Mouse (Mus musculus): ENCODE measurements at regions not wholly inside any gene's neighbourhood (a gene's known extent, or its start where the extent isn't known, plus 50 kb on each side); places are given as distances from the start of the nearest gene placed in this dataset.

DNA sequence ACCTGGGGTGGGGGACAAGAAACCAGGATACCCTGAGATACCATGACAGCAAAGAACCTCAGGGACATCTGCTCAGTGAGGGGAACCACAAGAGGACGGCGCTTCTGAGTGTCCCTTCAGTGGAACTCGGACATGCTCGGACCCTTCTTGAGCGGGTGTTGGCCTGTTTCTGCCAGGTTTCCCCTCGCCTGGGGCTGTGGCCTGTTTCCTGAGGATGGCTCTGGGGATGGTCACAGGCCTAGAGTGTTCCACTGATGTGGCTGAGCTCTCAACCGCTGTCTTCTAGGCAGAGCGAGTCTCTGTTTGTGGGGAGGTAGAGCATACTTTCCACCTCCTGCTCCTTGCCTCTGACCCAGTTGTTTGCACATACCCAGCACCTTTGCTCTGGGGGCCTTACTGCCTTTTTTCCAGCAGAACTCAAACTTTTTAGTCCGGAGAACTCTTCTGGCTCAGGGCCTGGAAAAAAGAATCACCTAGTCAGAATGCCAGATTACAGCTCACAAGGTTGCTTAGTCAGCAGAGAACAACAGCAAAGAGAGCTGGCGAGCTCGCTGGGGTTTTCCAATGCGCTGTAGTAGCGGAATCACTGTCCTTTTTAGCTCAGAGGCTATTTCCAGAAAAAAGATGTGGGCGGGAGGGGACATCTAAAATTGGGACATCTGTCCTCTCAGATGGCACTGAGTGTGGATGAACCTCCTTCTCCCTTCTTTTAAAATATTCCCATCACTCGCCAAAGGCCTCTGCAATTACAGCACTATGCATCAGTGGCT lies 65.3 kb downstream of the Med10 start:
- no peak for DNase-seq

DNA sequence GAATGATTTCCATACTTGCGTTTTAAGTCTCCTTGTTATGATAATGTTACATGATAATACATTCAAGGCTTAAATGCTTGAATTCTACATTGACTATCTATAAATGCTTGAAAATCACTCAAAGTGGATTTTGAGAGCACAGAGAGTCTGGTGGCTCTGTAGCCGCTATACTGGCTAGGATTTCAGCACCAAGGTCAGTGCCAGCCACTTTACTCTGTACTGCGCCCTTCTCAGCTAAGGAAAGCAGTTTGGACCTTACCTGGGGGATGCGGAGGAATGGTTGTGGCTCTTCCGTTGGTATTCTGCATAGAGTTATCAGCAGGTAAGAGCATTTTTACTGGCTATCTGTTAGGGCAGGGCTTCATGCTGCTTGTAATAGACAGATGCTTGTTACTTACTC lies 94.3 kb downstream of the Med10 start:
- DNase-seq: peak; percentile 12

DNA sequence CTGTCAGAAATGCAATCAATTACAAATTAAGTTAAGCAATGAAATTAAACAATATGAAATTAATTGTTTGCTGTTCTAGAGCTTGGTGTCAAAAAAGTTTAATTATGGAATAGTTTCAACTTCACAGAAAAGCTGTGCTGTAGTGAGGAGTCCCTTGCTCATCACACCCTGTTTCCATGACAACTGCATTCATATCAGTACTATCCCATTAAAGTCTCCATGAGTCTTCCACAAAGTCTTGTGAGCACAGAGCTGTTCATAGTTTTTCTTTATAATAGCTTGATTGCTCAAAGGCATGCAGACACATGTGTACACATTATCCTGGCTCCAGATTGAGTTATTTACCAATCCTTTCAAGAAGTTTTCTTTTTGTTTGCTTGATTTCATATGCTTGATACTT lies 98.9 kb downstream of the Med10 start:
- DNase-seq: no peak

GRCm38 (mm10) chr13:69906802-69907537 lies 104.8 kb downstream of the Med10 start:
- DNase-seq: no peak

DNA sequence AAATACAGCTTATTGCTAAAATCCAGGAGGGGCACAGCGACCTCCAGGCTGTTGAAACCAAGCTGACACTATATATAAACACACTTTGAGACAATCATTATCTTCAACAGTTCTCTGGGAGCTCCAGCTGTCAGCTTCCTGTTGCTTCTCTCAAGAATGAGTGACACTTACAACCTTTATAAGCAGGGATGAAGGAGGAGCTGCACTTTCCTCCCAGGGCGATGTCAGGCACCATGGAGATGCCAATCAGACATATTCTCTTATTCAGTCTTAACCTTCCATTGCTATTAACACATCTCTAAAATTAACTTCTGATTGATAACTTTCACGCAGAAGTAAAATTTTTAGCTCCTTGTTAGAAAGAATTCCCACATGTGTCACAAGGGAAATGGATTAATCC lies 113.6 kb downstream of the Med10 start:
- no peak for DNase-seq

DNA sequence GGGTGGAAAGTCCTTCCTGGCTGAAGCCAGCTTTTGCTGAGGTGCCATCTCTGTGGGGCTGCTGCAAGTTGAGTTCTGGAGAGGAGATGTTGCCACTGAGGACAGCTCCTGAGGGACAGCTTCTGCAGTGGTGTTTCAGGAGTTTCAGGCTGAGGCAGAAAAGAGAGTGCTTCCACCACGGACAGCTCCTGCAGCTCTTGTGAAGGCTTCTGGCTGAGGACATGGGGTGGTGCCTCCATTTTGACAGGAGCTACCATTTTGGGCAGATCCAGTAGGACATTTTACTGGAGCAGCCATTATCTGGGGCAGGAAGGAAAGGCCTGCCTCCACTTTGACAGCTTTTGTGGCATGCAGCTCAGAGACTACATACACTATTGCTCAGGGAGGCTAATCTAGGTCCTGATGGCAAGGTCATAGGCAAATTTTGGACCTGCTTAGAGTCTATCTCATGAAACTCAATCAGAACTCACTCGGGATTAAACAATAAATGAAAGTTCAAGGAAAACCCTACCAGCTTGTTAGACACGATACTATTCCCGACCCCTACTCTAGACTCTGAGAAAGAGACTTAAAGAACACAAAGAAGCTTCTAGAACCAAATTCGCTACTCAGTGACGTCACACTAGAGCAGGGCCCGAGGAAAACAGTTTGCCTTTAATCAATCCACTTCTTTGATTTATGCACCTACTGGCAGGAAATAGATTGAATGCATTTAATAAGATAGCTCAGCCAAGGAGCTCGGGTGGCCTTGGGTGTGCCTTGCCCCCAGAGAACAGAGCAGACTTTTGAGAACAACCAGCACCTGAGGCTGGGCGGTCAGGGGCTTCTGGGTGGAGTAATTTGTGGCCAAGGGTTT lies 130.7 kb downstream of the Med10 start:
- DNase-seq: no peak

- no peak for DNase-seq
Observed at GRCm38 (mm10) chr13:69933551-69933845, 131.3 kb downstream of the Med10 start.

DNA sequence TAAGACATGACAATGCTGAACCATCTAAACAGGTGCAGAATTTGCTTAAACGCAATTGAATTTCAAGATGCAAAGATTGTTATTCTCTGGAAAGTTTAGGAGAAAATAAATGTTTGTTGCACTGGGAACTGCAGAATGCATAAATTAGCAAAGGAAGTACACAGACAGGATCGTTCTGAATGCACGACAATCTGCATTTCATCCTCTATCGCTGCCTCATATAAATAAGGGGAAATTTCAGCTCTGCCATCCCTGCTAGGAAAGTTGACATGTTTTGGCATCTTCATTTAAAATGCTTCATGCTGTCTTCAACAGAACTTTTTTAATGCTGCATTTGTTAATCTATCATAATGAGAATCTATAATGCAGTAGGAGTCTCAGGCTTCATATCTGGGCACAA lies 137.6 kb downstream of the Med10 start:
- DNase-seq: no peak

- DNase-seq: no peak
Observed at GRCm38 (mm10) chr13:69944651-69945050, 142.5 kb downstream of the Med10 start.

GRCm38 (mm10) chr13:69946615-69947014 lies 144.4 kb downstream of the Med10 start:
- DNase-seq: no peak

DNA sequence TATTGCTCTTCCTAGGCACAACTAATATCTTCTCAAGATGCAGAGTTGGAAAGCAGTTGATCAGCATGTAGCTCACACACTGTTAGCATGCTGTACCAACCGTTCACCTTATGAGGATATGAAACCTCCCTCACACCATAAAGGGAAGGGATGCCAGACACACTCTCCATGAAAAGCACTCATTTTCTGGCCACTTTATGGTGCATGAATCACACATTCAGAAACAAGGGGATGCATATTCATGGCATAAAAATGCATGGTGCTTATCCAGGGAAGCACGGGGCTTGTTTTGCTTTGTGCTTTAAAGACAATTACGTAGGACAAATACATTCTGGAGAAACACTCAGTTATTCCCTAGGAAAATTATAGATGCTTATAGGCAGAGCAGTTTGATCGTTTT lies 149.9 kb downstream of the Med10 start:
- DNase-seq: no peak

DNA sequence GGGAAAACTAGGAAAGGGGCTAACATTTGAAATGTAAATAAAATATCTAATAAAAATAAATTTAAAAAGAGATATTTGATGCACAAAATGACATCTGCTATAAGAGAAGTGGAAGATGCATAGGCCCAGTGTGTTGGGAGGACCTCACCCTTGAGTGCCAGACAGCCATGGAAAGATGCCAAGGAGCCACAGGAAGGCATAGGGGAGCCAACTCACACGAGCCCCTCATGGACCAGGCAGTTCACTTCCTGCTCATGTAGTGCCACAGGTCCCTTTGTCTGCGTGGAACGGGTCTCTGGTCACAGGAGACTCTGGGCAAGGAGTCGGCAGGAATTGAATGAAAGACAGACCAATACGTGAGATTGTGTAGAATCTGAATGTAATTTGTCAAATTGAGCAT lies 152.0 kb downstream of the Med10 start:
- no peak for DNase-seq

- no peak for DNase-seq
Observed at GRCm38 (mm10) chr13:69955503-69955902, 153.3 kb downstream of the Med10 start.

DNA sequence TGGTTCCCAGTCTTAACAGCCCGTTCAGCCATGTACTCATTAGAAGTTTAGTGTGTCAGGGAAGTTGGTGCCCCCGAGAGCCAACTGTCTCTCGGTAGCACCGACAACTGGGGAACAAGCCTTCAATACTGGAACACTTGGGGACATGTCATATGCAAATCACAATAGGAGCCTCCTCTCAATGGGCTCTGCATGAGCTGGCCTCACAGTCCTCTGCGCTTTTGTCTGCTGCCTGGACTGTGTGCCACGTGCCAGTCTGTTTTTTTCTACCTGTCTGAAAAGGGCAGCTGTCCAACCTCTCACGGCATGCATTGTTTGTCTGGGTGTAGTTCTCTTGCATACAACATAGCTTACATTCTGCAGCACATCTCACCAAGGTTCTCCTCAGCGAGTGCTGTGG lies 161.7 kb downstream of the Med10 start:
- DNase-seq: no peak

DNA sequence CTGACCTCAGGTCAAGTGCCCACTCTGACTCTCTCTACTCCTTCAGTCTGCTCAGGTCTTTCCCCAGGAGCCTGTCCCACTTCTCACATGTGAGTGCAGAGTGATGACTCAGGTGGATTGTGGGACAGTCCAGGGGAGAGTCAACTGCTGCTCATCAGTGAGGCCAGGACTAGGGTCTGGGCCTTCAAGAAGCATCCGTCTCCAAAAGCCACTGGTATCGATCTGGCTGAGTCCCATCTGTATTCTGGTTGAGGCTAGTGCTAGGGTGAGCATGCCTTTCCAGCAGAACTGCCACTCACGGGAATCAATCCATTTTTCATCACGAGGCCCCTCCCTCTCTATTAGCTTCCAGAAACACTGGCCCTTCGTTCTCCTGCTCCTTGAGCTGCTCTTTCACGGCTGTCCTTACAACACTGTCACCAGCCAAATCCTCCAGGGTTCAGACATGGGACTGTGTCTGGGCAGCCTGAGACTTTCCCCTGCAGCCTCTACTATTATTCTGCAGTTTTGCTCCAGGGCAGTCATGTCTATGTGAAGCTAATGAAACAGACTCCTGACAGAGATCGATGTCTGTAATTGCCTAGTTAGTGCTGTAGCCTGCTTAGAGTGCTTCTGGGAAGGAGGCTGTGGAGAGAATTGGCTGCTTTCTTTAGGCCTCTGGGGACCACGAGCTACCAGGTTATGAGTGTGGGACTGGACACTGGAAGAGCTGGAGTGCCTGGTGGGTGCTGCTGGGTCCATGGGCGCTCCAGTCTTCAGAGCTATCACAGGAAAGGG lies 169.3 kb downstream of the Med10 start:
- no peak for DNase-seq

- DNase-seq: no peak
Observed at GRCm38 (mm10) chr13:69974835-69975234, 172.6 kb downstream of the Med10 start.

GRCm38 (mm10) chr13:69984159-69984558 lies 182.0 kb downstream of the Med10 start:
- DNase-seq: no peak

DNA sequence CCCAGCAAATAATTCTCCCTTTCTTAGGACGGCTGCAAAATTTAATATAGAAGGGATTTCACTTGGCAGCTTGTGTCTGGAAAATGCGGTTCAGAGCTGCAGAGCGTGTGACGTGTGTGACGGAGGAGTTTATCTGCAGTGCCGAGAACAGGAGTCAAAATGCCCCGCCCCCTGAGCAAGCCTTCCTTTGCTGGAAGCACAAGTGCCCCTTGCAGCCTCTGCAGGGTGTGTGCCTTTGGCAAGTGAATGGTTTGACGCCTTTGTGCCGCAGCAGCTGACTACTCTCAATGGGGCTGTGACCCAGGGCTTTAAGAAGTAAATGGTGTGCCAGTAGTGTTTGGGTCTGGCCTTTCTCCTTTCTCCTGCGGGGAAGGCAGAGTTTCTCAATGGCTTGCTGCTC lies 185.0 kb downstream of the Med10 start:
- DNase-seq: no peak

DNA sequence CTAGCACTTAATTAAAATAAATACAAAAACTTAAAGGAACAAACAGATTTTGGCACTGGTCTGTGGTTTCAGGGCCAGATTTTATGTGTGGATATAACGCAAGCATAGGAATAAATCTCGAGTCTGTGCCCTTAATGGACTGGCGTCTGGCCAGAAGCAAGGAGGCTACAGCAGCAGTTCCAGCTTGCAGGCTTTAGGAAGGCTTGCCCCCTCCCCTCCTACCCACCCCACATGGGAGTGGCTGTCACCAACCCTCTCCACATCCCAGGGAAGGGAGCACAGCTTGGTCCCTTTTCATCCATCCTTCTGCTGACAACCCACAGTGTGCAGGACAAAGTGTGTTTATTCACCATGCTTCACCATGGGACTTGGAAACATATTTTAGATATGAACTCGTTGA lies 186.1 kb downstream of the Med10 start:
- no peak for DNase-seq

DNA sequence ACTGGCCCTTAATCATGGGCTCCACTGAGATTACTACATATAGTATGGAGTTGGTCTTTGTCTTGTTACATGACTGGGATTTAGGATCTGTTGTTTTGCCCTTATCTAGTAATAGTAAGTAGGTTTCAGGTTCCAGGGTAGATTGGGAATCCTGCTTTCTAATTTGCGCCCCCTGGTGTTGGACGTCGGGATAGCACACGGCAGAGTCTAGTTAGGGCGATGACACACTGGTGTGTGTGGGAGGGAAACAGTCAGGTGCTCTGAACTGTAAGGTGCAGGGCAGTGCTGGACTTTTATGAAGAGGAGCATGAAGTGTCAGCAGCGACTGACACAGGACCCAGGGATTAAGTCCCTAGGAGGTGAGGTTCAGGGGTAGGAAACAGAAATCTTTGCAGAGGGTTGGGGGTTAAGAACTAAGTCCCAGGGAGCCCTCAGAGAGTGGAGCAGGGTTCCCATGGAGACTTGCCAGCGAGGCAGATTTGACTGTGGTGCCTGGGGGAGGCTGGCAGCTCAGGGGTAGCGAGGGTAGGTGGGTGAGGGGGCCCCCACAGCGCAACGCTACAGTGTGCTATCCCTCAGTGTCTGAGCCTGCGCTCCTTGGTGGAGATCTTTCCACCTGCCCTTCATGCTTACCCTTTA lies 189.2 kb downstream of the Med10 start:
- peak; percentile 76 for DNase-seq

DNA sequence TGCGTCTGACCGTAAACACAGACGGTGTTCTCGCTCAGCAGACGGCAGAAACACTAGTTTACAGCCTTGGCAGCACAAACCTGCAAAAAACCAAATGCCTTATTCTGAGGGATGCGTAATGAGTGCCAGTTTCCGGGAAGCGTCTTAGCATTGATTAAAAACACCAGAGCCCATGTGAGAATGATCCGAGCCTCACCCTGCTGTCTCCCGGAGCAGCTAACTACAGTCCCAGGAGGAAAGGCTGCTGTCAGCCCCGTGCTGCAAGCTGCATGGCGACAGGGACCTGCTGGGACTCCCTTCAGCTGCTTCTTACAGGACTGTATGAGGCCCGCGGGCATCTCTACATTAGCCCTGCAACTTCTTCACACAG lies 189.7 kb downstream of the Med10 start:
- no peak for DNase-seq

DNA sequence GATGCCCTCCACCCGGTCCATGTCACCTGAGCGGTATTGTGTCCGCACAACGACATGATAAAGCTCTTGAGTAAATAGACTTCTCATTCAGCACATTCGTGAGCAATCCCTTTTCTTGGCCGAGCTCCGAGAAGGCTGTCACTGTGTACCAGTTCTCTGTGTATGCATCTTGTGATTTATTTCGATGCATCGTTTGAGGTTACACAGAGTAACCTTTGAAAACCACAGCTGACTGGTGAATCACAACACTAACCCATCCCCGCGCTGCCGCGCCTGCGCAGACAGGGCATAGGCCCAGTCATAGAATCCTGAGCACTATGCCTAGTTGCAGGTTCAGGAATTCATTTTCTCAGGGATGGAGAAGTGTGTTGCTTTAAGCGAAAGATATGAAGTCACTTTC lies 201.4 kb downstream of the Med10 start:
- DNase-seq: no peak

- DNase-seq: no peak
Observed at GRCm38 (mm10) chr13:70012123-70012522, 209.9 kb downstream of the Med10 start.
